Comparison of ENCODE assay signal across 8 mouse cellular contexts in the genomic region with DNA sequence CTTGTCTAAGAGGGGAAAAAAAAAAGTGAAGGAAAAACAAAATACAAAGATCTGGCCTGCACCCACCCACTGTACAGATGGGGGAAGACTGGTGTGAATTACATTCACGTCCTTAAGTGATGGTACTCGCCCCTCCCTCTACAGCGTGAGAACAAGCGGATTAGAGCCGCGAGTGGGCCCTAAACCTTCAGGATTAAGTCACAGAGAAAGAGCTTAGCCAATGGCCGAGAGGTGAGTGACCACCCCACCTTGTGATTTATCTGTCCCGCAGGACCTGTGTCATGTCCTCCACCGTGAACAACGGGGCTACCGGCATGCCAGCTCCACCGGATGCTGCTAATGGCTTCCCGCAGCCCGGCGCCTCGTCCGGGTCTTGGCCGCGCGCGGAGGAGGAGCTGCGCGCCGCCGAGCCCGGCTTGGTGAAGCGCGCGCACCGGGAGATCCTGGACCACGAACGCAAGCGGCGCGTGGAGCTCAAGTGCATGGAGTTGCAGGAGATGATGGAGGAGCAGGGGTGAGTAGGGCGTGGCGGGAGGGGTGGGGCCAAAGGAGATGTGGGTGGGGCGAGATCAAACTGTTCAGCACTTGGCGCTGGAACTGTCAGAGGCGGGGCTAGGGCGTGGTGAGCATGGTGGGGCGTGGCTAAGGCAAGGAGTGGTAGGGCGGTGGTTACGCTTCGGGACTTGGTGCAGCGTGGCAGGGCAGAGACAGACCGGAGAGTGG. TPM values are rescaled to one million over a fixed set of nuclear protein-coding genes. Genes with fewer than 3 reads are reported as not detected.
A peak's percentile ranks its signal among the peaks of the same experiment; 100 is the strongest.
DNase-seq lines count a peak whose midpoint lies in the region; TF ChIP-seq lines count a peak whose summit lies in the region.

No protein-coding gene starts in this region.

- no peaks in the 10 kb centered on the region for H3K36me3 ChIP-seq in ES-E14 (ENCODE audit: control insufficient read depth, insufficient read depth, low read length, poor library complexity, severe bottlenecking)
- no peaks in the 10 kb centered on the region for H3K36me3 ChIP-seq in forebrain, embryonic 10.5 days (replicated peaks)

- H3K27me3 ChIP-seq in forebrain, embryonic 10.5 days (ENCODE audit: poor library complexity, severe bottlenecking) = peaks cover 50% of the 10 kb centered on the region

- peak overlapping the region; percentile 35 for H3K9ac ChIP-seq in ES-E14 (ENCODE audit: insufficient read depth, low read depth, low read length, poor library complexity, severe bottlenecking)

- WGBS in forebrain, embryonic 10.5 days = 1% methylated on average over 47 of the region's 47 CpGs
- 1% methylated on average over 47 of the region's 47 CpGs for WGBS in lung, adult 2 months
- 2% methylated on average over 47 of the region's 47 CpGs for WGBS in olfactory bulb, adult 2 months

- no peaks in the 10 kb centered on the region for H3K9me3 ChIP-seq in ES-E14 (ENCODE audit: control insufficient read depth, insufficient read depth, low read depth, low read length)
- no peaks in the 10 kb centered on the region for H3K9me3 ChIP-seq in forebrain, embryonic 10.5 days

- H3K4me1 ChIP-seq in ES-E14 (ENCODE audit: control insufficient read depth in 2 of 2, insufficient read depth in 2 of 2, low read length in 2 of 2, poor library complexity in 1 of 2) = peaks cover 0 to 11% of the 10 kb centered on the region in 2 experiments; a peak in 1 of 4 replicates
- H3K4me1 ChIP-seq in forebrain, embryonic 10.5 days = peaks cover 23% of the 10 kb centered on the region
- no peaks in the 10 kb centered on the region for H3K4me1 ChIP-seq in lung, adult 2 months (ENCODE audit: control insufficient read depth, insufficient read depth, low read length)
- H3K4me1 ChIP-seq in olfactory bulb, adult 2 months (ENCODE audit: control insufficient read depth, insufficient read depth, low read length) = peaks cover 32% of the 10 kb centered on the region

- DNase-seq in ES-E14 (ENCODE audit: low read depth, low spot score) = peak; percentile 95
- peak; percentile 46 for DNase-seq in c-Kit-negative CD71-positive TER-119-positive erythroid progenitor cells, embryonic 14.5 days (ENCODE audit: low read depth, low spot score)
- peak; percentile 90 for DNase-seq in forebrain, embryonic 10.5 days (ENCODE audit: extremely low spot score, low spot score)
- peak; percentile 66 for DNase-seq in heart, postnatal 4 days
- DNase-seq in layer of hippocampus, adult 2 months (ENCODE audit: low spot score in 2 of 2) = peak; percentile 58 to 73
- DNase-seq in lung, adult 2 months = peak; percentile 8
- DNase-seq in thymus, adult 18-20 months = peak; percentile 13 to 30

- no peak for TF ChIP-seq POLR2A in lung, adult 2 months (IDR thresholded peaks at IDR 0.05; ENCODE audit: borderline replicate concordance, extremely low read depth, low read depth, low read length)
- no peak for TF ChIP-seq POLR2A in olfactory bulb, adult 2 months (IDR thresholded peaks at IDR 0.05; ENCODE audit: insufficient read depth, low read depth, low read length)

- no peak overlapping the region for H3K27ac ChIP-seq in ES-E14 (ENCODE audit: insufficient read depth, low read depth, low read length, poor library complexity, severe bottlenecking)
- H3K27ac ChIP-seq in forebrain, embryonic 10.5 days = 0 out of 2 replicates have a peak overlapping the region, but pooled peaks have one; percentile 51
- peak overlapping the region; percentile 64; the same call in 1 of the 2 replicates for H3K27ac ChIP-seq in layer of hippocampus, adult 2 months
- peak overlapping the region; percentile 85 for H3K27ac ChIP-seq in olfactory bulb, adult 2 months (ENCODE audit: insufficient read depth, low read depth, low read length)

- TF ChIP-seq CTCF in layer of hippocampus, adult 2 months (conservative IDR thresholded peaks at IDR 0.05) = no peak
- no peak for TF ChIP-seq CTCF in lung, adult 2 months (IDR thresholded peaks at IDR 0.05; ENCODE audit: insufficient read depth, low read length)
- no peak for TF ChIP-seq CTCF in olfactory bulb, adult 2 months (IDR thresholded peaks at IDR 0.05; ENCODE audit: insufficient read depth, low read depth, low read length)

- peak overlapping the region; percentile 70 to 76 for H3K4me3 ChIP-seq in ES-E14 (ENCODE audit: insufficient read depth in 1 of 2, low read depth in 1 of 2, low read length in 2 of 2, poor library complexity in 1 of 2, severe bottlenecking in 1 of 2)
- peak overlapping the region; percentile 63 for H3K4me3 ChIP-seq in forebrain, embryonic 10.5 days
- peak overlapping the region; percentile 59 for H3K4me3 ChIP-seq in layer of hippocampus, adult 2 months
- no peak overlapping the region for H3K4me3 ChIP-seq in lung, adult 2 months (replicated peaks; ENCODE audit: extremely low read depth, low read depth, low read length)
- peak overlapping the region; percentile 44 for H3K4me3 ChIP-seq in olfactory bulb, adult 2 months (ENCODE audit: insufficient read depth, low read depth, low read length)

- in situ Hi-C loops in ES-E14 (cut with MboI; ENCODE audit: low sequenced_read_pairs in 2 of 2, unreplicated experiment in 2 of 2) = no loop called here

TF ChIP-seq in ES-E14, 5 proteins besides CTCF, POLR2A, EP300 and RAD21:
- peak; percentile 43; the same call in 1 of the 2 replicates for TF ChIP-seq HCFC1 (IDR thresholded peaks at IDR 0.05; ENCODE audit: borderline replicate concordance, insufficient read depth, low read length)
- no peak for TF ChIP-seq ZC3H11A (IDR thresholded peaks at IDR 0.05; ENCODE audit: borderline replicate concordance, low read depth, low read length)

RNA-seq across cellular contexts. Expression of a gene that starts 28.2 kb away (rescaled TPM):
- total RNA-seq in ES-E14 (2012; rRNA removed) = 0.18 and 0.90 TPM in 2 replicates
- 2.9 and 4.2 TPM in 2 replicates for polyA plus RNA-seq in forebrain, embryonic 10.5 days (2016; fragmentation: Nextera tagmentation; extraction: Ambion mirVana)
- total RNA-seq in heart, postnatal 4 days (2021) = under 1 TPM; 0.12 to 0.20 TPM
- total RNA-seq in layer of hippocampus, adult 2 months (2021) = 10 to 100 TPM; 80.9 to 81.4 TPM
- 0.06 and 0.14 TPM in 2 replicates for polyA plus RNA-seq in lung, adult 2 months (2012; rRNA removed)
- polyA plus RNA-seq in olfactory bulb, adult 2 months (2012; ENCODE audit: insufficient read depth, insufficient read length, low replicate concordance, missing spikeins) = not detected in 2 replicates

RNA-seq across cellular contexts. Expression of a gene that starts 52.8 kb away (rescaled TPM):
- total RNA-seq in ES-E14 (2012; rRNA removed) = 630 and 878 TPM in 2 replicates
- 7.2 and 7.6 TPM in 2 replicates for polyA plus RNA-seq in forebrain, embryonic 10.5 days (2016; fragmentation: Nextera tagmentation; extraction: Ambion mirVana)
- 100 to 1,000 TPM; 397 to 401 TPM for total RNA-seq in heart, postnatal 4 days (2021)
- 10 to 100 TPM; 15.4 to 16.8 TPM for total RNA-seq in layer of hippocampus, adult 2 months (2021)
- 541 and 589 TPM in 2 replicates for polyA plus RNA-seq in lung, adult 2 months (2012; rRNA removed)
- polyA plus RNA-seq in olfactory bulb, adult 2 months (2012; ENCODE audit: insufficient read depth, insufficient read length, low replicate concordance, missing spikeins) = not detected in 2 replicates

RNA-seq across cellular contexts. Expression of a gene that starts 56.6 kb away (rescaled TPM):
- total RNA-seq in ES-E14 (2012; rRNA removed) = 181 and 223 TPM in 2 replicates
- 573 and 579 TPM in 2 replicates for polyA plus RNA-seq in forebrain, embryonic 10.5 days (2016; fragmentation: Nextera tagmentation; extraction: Ambion mirVana)
- total RNA-seq in heart, postnatal 4 days (2021) = 1,000 to 10,000 TPM; 1,387 to 1,444 TPM
- 100 to 1,000 TPM; 382 to 388 TPM for total RNA-seq in layer of hippocampus, adult 2 months (2021)
- 257 and 344 TPM in 2 replicates for polyA plus RNA-seq in lung, adult 2 months (2012; rRNA removed)
- polyA plus RNA-seq in olfactory bulb, adult 2 months (2012; ENCODE audit: insufficient read depth, insufficient read length, low replicate concordance, missing spikeins) = 359 and 724 TPM in 2 replicates

RNA-seq across cellular contexts. Expression of a gene that starts 56.7 kb away (rescaled TPM):
- total RNA-seq in ES-E14 (2012; rRNA removed) = not detected in 2 replicates
- 0.25 TPM in 1 of 2 replicates, not detected in the other for polyA plus RNA-seq in forebrain, embryonic 10.5 days (2016; fragmentation: Nextera tagmentation; extraction: Ambion mirVana)
- not detected for total RNA-seq in heart, postnatal 4 days (2021)
- total RNA-seq in layer of hippocampus, adult 2 months (2021) = not detected
- 1.1 and 1.4 TPM in 2 replicates for polyA plus RNA-seq in lung, adult 2 months (2012; rRNA removed)
- not detected in 2 replicates for polyA plus RNA-seq in olfactory bulb, adult 2 months (2012; ENCODE audit: insufficient read depth, insufficient read length, low replicate concordance, missing spikeins)

Comparison
In these comparisons a context has a peak if more than half of its experiments do, and no peak if none do; other contexts are left out.
1. DNase-seq: peak in every context shown above with its lines; median percentile 95 in ES-E14; 90 in forebrain, embryonic 10.5 days; 66 in heart, postnatal 4 days; 66 in layer of hippocampus, adult 2 months; 46 in c-Kit-negative CD71-positive TER-119-positive erythroid progenitor cells, embryonic 14.5 days; 22 in thymus, adult 18-20 months; 8 in lung, adult 2 months.
2. RNA of a gene that starts 28.2 kb away (total RNA-seq): 80.9 to 81.4 TPM in layer of hippocampus, adult 2 months; 0.12 to 0.20 TPM in heart, postnatal 4 days and 0.18 to 0.90 TPM in ES-E14; every median in the first group is over 10 times any median in the second.
3. RNA of a gene that starts 52.8 kb away (total RNA-seq): 630 to 878 TPM in ES-E14 and 397 to 401 TPM in heart, postnatal 4 days; 15.4 to 16.8 TPM in layer of hippocampus, adult 2 months; every median in the first group is over 10 times any median in the second.